Mouse (Mus musculus): ENCODE results near the gene Pirt.

Gene Pirt

DNA sequence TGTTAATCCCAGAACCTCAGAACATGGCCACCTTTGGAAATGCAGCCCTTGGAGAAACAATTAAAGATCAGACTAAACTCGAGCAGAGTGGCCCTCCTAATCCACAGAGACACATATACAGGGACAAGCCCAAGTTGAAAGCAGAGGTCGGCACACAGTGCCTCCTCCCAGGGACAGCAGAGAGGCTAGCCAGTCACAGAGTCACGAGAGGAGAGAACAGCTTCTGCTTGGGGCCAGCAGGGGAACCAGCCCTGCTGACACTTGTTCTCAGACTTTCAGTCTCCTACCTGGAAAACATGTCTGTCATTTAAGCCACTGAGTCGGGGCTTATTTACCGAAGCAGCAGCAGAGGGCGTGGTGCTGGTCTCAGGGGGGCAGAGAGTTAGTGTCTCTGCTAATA lies 34.7 kb downstream of the Pirt start:
- no peak for DNase-seq (ENCODE audit: low spot score in 2 of 2)

GRCm38 (mm10) chr11:66946922-66947321 lies 35.1 kb downstream of the Pirt start:
- no peak for DNase-seq (ENCODE audit: low spot score in 2 of 2)

GRCm38 (mm10) chr11:66956303-66956702 lies 44.5 kb downstream of the Pirt start, which contains the start of gene Tmem238l:
Gene Tmem238l (plus strand): TSS chr11:66956638.
- no peak for DNase-seq (ENCODE audit: low spot score in 2 of 2)

DNA sequence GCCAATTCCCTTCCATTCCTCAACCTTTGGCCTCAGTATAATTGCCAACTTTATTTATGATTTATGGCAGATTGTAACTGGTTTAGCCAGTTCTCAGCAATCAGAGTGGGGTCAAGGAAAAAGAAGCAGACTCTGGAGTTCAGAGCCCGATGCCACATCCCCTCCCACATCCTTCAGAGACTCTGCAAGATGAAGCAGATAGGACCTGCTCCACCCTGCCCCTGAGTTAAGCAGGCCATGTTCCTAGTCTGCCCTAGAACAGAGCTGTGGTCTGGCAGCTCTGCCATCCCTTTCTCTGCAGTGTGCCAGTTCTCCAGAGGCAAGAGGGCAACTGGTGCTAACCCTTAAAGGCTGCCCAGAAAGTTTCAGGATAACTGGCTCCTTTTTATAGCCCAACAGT lies 49.0 kb downstream of the Pirt start:
- no peak for DNase-seq (ENCODE audit: low spot score in 2 of 2)

DNA sequence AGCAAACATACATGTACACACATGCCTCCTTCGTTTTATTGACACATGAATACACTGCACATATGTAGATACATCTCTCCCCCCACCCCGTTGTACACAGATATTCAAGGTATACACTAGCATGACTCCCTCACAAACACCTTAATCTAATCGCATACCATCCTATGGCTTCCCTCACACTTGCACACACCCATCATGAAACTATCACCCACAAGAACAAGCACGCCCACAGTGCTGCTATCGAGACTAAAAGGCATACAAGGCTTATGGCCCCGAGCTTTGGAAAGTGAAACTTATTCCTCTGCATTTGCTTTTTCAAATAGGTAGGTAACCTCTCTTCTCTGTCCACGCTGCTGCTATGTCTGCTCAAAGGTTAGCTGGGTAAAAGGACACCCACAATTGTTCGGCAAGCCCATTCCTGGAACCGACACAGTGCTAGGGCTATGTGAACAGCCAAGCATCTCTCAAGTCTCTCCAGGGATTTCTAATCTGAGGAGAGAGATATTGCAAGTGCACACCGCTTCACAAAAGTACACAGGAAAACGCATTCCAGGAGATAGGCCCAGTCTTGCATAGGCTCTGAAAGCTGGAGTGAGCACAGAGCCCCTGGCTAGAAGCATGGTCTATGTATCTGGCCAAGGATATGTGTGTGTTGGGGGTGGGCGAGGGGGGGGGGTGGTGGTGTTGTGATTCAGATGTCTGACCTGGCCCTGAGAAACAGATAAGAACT lies 49.8 kb downstream of the Pirt start:
- no peak for DNase-seq (ENCODE audit: low spot score in 2 of 2)

GRCm38 (mm10) chr11:66963462-66963861 lies 51.7 kb downstream of the Pirt start:
- DNase-seq (ENCODE audit: low spot score in 2 of 2): no peak

- no peak for DNase-seq (ENCODE audit: low spot score in 2 of 2)
Measured at GRCm38 (mm10) chr11:66966500-66967116, 54.8 kb downstream of the Pirt start.

GRCm38 (mm10) chr11:66968575-66968974 lies 56.8 kb downstream of the Pirt start:
- DNase-seq (ENCODE audit: low spot score in 2 of 2): no peak

GRCm38 (mm10) chr11:66973507-66973906 lies 61.7 kb downstream of the Pirt start:
- DNase-seq (ENCODE audit: low spot score in 2 of 2): no peak

- no peak for DNase-seq (ENCODE audit: low spot score in 2 of 2)
Measured at GRCm38 (mm10) chr11:66975606-66976330, 64.0 kb downstream of the Pirt start.
